Mouse (Mus musculus) right cerebral cortex, postnatal 4 days (tissue): Measurements from ENCODE around the gene Vat1l.

ENCODE experiments used
- DNase-seq: peaks from one replicate; pipeline ENCODE4 v3.0.0-alpha.2; 2022

Gene Vat1l

GRCm38 (mm10) chr8:114411421-114411820 lies 206.0 kb downstream of the Vat1l start:
- no peak for DNase-seq

GRCm38 (mm10) chr8:114417786-114418185 lies 212.4 kb downstream of the Vat1l start, which contains the start of gene Clec3a:
Clec3a (plus strand) TSS chr8:114418086.
- no peak for DNase-seq

- no peak for DNase-seq
Observed at GRCm38 (mm10) chr8:114418486-114418885, 213.1 kb downstream of the Vat1l start.

GRCm38 (mm10) chr8:114418904-114419303 lies 213.5 kb downstream of the Vat1l start:
- DNase-seq, result no peak

- no peak for DNase-seq
Observed at GRCm38 (mm10) chr8:114421544-114421943, 216.1 kb downstream of the Vat1l start.
